ENCODE assay signal across 28 mouse cellular contexts in the genomic region with DNA sequence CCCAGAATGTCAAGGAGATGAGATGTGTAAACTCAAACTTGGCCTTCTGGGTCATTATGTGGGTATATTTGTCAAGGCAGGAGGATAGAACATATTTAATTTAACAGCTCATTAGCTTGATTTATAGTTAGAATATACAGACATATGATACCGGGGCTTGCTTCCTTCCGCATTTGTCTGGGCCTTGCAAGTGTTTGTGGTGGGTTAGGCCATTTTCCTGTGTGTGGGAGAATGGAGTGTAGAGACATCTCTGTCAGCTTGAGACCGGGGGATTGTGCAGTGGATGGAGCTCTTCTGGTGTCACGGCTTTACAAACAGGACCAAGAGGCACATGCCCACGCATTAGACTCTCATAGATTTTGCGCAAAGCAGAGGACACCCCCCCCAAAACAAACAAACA.
DNase-seq lines count a peak whose midpoint lies in the region; ATAC-seq and TF ChIP-seq lines count a peak whose summit lies in the region.
"Had no signal": no experiment of that assay in that cellular context is flagged by ENCODE, and none has a peak within 500 bp of the region (broad histone marks: within the 10 kb centered on the region; RNA-seq: fewer than 3 reads in every experiment).

No protein-coding gene starts in this region.

- H3K4me1 ChIP-seq in kidney, embryonic 14.5 days (ENCODE audit: control insufficient read depth, insufficient read depth, low read length): no peaks in the 10 kb centered on the region; the same call in 1 of the 2 replicates
- H3K4me1 ChIP-seq in kidney, postnatal 0 days (replicated peaks; ENCODE audit: insufficient read depth, low read length): no peaks in the 10 kb centered on the region
- no peaks in the 10 kb centered on the region for H3K4me1 ChIP-seq in kidney, adult 2 months (ENCODE audit: control insufficient read depth, insufficient read depth, low read length)
- H3K4me1 ChIP-seq in intestine, postnatal 0 days (replicated peaks; ENCODE audit: control insufficient read depth, insufficient read depth, low read length): no peaks in the 10 kb centered on the region
- H3K4me1 ChIP-seq: embryonic facial prominence, embryonic 13.5 days; embryonic facial prominence, embryonic 15.5 days had no signal

- H3K27ac ChIP-seq in kidney, embryonic 14.5 days (ENCODE audit: low read depth, low read length): no peak overlapping the region
- H3K27ac ChIP-seq in kidney, postnatal 0 days: no peak overlapping the region
- H3K27ac ChIP-seq in kidney, adult 2 months (ENCODE audit: insufficient read depth, low read depth, low read length): no peak overlapping the region
- H3K27ac ChIP-seq in intestine, postnatal 0 days (ENCODE audit: low read depth, low read length): no peak overlapping the region
- H3K27ac ChIP-seq: embryonic facial prominence, embryonic 13.5 days; embryonic facial prominence, embryonic 15.5 days; forebrain, embryonic 10.5 days; forebrain, embryonic 12.5 days had no signal

- H3K4me3 ChIP-seq in kidney, embryonic 14.5 days (ENCODE audit: low read length): no peak overlapping the region
- H3K4me3 ChIP-seq in kidney, postnatal 0 days (replicated peaks; ENCODE audit: low read depth, low read length): no peak overlapping the region
- no peak overlapping the region for H3K4me3 ChIP-seq in kidney, adult 2 months (ENCODE audit: insufficient read depth, low read depth, low read length)
- no peak overlapping the region for H3K4me3 ChIP-seq in intestine, postnatal 0 days (ENCODE audit: low read depth, low read length)
- H3K4me3 ChIP-seq: embryonic facial prominence, embryonic 13.5 days; embryonic facial prominence, embryonic 15.5 days; erythroblast, embryonic 14.5 days; forebrain, embryonic 10.5 days; forebrain, embryonic 12.5 days had no signal

- no peak overlapping the region for H3K9ac ChIP-seq in kidney, embryonic 14.5 days (ENCODE audit: low read depth, low read length)
- no peak overlapping the region for H3K9ac ChIP-seq in kidney, postnatal 0 days (ENCODE audit: low read depth, low read length)
- H3K9ac ChIP-seq in intestine, postnatal 0 days (ENCODE audit: low read depth, low read length): no peak overlapping the region
- H3K9ac ChIP-seq: embryonic facial prominence, embryonic 13.5 days; embryonic facial prominence, embryonic 15.5 days; forebrain, embryonic 12.5 days had no signal

- H3K27me3 ChIP-seq in kidney, embryonic 14.5 days (ENCODE audit: control insufficient read depth, insufficient read depth, low read length): no peaks in the 10 kb centered on the region; the same call in 1 of the 2 replicates
- no peaks in the 10 kb centered on the region for H3K27me3 ChIP-seq in kidney, postnatal 0 days (ENCODE audit: insufficient read depth, low read length)
- no peaks in the 10 kb centered on the region for H3K27me3 ChIP-seq in kidney, adult 2 months (replicated peaks; ENCODE audit: control insufficient read depth, insufficient read depth, low read length)
- H3K27me3 ChIP-seq in intestine, postnatal 0 days (replicated peaks; ENCODE audit: control insufficient read depth, insufficient read depth, low read length): no peaks in the 10 kb centered on the region
- H3K27me3 ChIP-seq: CH12.LX, Patski had no signal

- TF ChIP-seq CTCF in kidney, postnatal 0 days (IDR thresholded peaks at IDR 0.05; ENCODE audit: low read depth): no peak
- no peak for TF ChIP-seq CTCF in kidney, adult 2 months (conservative IDR thresholded peaks at IDR 0.05; ENCODE audit: insufficient read depth, insufficient read length, low read depth, low read length)
- TF ChIP-seq CTCF in intestine, postnatal 0 days (IDR thresholded peaks at IDR 0.05; ENCODE audit: low read depth): no peak

- WGBS in kidney, embryonic 14.5 days: 39% methylated on average over 6 of the region's 6 CpGs
- 45% methylated on average over 6 of the region's 6 CpGs for whole genome bisulfite sequencing in kidney, postnatal 0 days
- 53% methylated on average over 6 of the region's 6 CpGs for WGBS in kidney, adult 2 months
- whole genome bisulfite sequencing in intestine, postnatal 0 days: 84% methylated on average over 6 of the region's 6 CpGs

- TF ChIP-seq POLR2A in kidney, adult 2 months (IDR thresholded peaks at IDR 0.05; ENCODE audit: low read depth, low read length): no peak

- H3K36me3 ChIP-seq in kidney, embryonic 14.5 days (ENCODE audit: control insufficient read depth, insufficient read depth, low read length): no peaks in the 10 kb centered on the region; the same call in 1 of the 2 replicates
- no peaks in the 10 kb centered on the region for H3K36me3 ChIP-seq in kidney, postnatal 0 days (ENCODE audit: insufficient read depth, low read length)
- no peaks in the 10 kb centered on the region for H3K36me3 ChIP-seq in kidney, adult 2 months (ENCODE audit: control insufficient read depth, insufficient read depth, low read length)
- no peaks in the 10 kb centered on the region; the same call in 1 of the 2 replicates for H3K36me3 ChIP-seq in intestine, postnatal 0 days (ENCODE audit: control insufficient read depth, insufficient read depth)
- H3K36me3 ChIP-seq: forebrain, embryonic 10.5 days; forebrain, embryonic 12.5 days; G1E had no signal

- H3K4me2 ChIP-seq in kidney, embryonic 14.5 days (replicated peaks; ENCODE audit: low read depth, low read length): no peak overlapping the region
- H3K4me2 ChIP-seq in kidney, postnatal 0 days (ENCODE audit: low read length): no peak overlapping the region
- no peak overlapping the region for H3K4me2 ChIP-seq in intestine, postnatal 0 days (replicated peaks; ENCODE audit: low read depth)
- H3K4me2 ChIP-seq: embryonic facial prominence, embryonic 13.5 days; embryonic facial prominence, embryonic 15.5 days; forebrain, embryonic 12.5 days had no signal

- ATAC-seq in kidney, embryonic 14.5 days (ENCODE audit: low FRiP score, low TSS enrichment): peak; percentile 17; the same call in 1 of the 2 replicates
- ATAC-seq in kidney, postnatal 0 days (replicated peaks; ENCODE audit: low FRiP score, low read depth): no peak
- ATAC-seq in common myeloid progenitor, adult 5-6 weeks (replicated peaks; ENCODE audit: low read depth, poor library complexity, severe bottlenecking): peak; percentile 61
- peak; percentile 49 for ATAC-seq in megakaryocyte progenitor cell, adult 5-6 weeks (replicated peaks; ENCODE audit: poor library complexity)
- ATAC-seq in intestine, postnatal 0 days: no peak
- ATAC-seq: activated CD4-positive, CD25-positive, alpha-beta regulatory T cell, adult 4 months; CD4-positive, CD25-positive, alpha-beta regulatory T cell, adult 4 months; forebrain, embryonic 14.5 days; Patski had no signal

- H3K9me3 ChIP-seq in kidney, embryonic 14.5 days (ENCODE audit: control insufficient read depth, low read length): no peaks in the 10 kb centered on the region
- no peaks in the 10 kb centered on the region for H3K9me3 ChIP-seq in kidney, postnatal 0 days (replicated peaks; ENCODE audit: low read length)
- H3K9me3 ChIP-seq in intestine, postnatal 0 days (ENCODE audit: control insufficient read depth): no peaks in the 10 kb centered on the region
- H3K9me3 ChIP-seq: embryonic facial prominence, embryonic 13.5 days; embryonic facial prominence, embryonic 15.5 days; forebrain, embryonic 10.5 days; forebrain, embryonic 12.5 days had no signal

- DNase-seq in kidney, adult 9 months: no peak
- DNase-seq in kidney, postnatal 0 days (ENCODE audit: low spot score): peak; percentile 27
- DNase-seq in kidney, adult 2 months: no peak
- DNase-seq: adrenal gland, adult 8-10 months; adrenal gland, postnatal 14 days; adrenal gland, postnatal 36 days; B cell, adult 2 months; cerebellum, adult 11-12 months; cerebellum, adult 2 months; cerebellum, adult 9-10 months; cerebellum, postnatal 10 days; cerebellum, postnatal 25 days; embryo, embryonic 11 days had no signal

Comparison
In these comparisons a context has a peak if more than half of its experiments do, and no peak if none do; other contexts are left out.
1. ATAC-seq: peak in kidney, embryonic 14.5 days (single experiment), common myeloid progenitor, adult 5-6 weeks (single experiment) and megakaryocyte progenitor cell, adult 5-6 weeks (single experiment); none in kidney, postnatal 0 days (single experiment) and intestine, postnatal 0 days (single experiment).